Mouse (Mus musculus): ENCODE results near the gene Tbc1d17.

Gene Tbc1d17

DNA sequence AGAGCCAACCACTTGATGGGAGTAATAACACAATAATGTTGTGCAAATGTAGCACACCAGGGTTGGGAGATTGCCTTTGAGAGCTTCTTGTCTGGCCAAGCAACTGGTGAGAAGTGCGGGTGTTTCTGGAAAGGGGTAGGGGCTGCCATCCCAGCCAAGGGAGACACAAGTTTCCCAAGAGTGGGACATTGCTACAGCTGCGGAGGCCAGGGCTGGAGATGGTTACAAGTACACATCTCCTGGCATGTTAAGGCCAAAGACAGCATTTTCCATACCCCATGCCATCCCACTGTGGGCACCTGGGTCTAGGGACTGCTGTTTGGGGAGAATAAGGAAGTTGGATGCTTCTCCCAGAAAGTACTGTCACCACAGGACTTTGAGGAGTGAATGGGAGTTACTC lies 4.2 kb upstream of the Tbc1d17 start:
- DNase-seq (ENCODE audit: low read depth, low spot score) = no peak

DNA sequence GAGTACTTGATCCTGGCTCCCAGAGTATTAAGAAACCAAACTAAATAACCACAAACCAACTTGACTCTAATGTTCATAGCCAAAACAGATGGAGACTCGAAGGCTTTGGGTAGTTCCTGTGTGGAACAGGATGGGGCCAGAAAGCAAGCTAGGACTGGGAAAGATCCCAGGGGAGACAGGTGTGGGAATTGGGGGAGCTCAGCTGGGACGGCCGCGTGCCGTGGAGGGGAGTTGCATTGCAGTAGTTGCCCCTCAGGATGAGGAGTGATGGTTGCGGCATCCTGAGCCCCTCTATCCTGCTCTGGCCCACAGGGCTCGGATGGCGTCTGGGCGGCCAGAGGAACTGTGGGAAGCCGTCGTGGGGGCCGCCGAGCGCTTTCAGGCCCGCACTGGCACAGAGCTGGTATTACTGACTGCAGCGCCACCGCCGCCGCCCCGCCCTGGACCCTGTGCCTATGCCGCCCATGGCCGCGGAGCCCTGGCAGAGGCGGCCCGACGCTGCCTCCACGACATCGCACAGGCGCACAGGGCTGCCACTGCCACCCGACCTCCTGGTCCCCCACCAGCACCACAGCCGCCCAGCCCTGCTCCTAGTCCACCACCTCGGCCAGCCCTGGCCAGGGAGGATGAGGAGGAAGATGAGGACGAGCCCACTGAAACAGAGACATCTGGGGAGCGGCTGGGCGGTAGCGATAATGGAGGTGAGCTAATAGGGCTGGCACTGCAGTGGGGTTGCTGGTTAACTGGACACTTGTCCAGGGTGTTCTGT lies 3.6 kb upstream of the Tbc1d17 start:
- no peak for DNase-seq (ENCODE audit: low read depth, low spot score)

- no peak for DNase-seq (ENCODE audit: low read depth, low spot score)
Measured at GRCm38 (mm10) chr7:44851625-44852234, 2.9 kb upstream of the Tbc1d17 start.

GRCm38 (mm10) chr7:44850789-44851624 lies 2.1 kb upstream of the Tbc1d17 start:
- no peak for DNase-seq (ENCODE audit: low read depth, low spot score)

- no peak for DNase-seq (ENCODE audit: low read depth, low spot score)
Measured at GRCm38 (mm10) chr7:44850146-44850545, 1.3 kb upstream of the Tbc1d17 start.

DNA sequence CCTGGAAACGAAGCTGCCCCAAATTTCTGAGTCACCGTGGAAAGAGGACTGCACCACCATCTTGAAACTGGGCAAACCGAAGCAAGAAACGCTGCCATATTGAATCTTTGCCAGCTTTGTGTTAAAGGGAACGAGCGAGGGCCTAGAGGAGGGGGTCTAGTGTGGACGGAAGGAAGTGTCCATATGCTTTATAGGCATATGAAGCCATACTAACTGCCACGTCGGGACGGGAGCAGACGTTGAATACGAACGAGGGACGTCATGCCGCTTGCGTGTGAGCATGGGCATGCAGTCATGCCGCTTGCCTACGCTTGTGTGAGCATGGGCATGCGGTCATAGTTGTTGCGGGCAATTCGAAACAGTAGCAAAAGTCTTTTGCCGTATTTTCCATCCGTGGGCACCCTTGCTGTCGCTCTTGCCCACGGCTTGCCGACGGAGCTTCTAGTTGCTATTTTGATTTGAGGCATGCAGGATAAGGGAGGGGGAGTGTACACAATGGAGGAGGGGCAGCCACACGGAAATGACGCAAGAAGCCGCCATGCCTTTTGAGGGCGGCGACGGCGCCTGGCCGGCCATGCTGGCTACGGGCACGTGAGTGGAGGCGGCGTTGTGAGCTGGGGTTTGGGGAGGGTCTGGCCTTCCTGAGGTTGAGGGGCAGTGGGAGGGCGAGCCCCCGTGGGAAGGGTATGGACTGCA lies 685 bp upstream of the Tbc1d17 start:
- no peak for DNase-seq (ENCODE audit: low read depth, low spot score)

DNA sequence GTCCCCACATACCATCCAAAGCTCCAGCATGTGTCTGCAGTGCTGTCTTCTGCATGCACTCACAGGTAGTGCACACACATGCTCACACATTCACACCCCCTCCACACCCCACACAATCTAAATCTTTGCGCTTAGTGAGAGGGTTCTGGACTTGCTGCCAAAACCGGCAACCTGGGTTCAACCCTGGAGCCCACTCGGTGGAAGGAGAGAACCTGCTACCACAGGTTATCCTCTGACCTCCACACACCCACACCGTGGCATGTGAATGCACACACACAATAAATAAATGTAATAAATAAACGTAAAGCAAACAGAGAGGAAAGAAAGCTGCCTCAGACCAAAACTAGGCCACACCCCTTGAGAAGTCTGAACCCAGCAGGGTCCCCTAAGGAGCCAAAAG lies 1.1 kb downstream of the Tbc1d17 start:
- DNase-seq (ENCODE audit: low read depth, low spot score) = no peak

GRCm38 (mm10) chr7:44846804-44847203 lies 2.1 kb downstream of the Tbc1d17 start:
- DNase-seq (ENCODE audit: low read depth, low spot score) = no peak

DNA sequence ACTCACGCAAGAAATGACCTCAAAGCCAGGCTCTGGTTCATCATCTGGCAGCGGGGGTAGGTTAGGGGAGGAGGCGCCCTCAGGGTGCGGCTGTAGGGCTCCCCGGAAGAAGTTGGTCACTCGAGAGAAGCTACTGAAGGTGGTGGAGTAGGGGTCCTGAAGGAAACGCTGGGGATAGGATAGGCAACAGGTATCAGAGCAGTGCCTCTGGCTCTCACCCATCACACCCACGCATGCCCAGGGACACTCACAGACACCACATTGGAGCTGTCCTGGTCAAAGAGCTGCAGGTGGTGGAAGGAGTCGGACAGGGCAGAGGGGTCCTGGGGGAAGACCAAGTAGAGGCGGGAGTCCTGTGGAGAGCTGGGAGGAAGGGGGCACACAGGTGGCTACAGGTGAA lies 3.9 kb downstream of the Tbc1d17 start:
- DNase-seq (ENCODE audit: low read depth, low spot score) = no peak

- DNase-seq (ENCODE audit: low read depth, low spot score) = no peak
Measured at GRCm38 (mm10) chr7:44841825-44842463, 6.9 kb downstream of the Tbc1d17 start.

DNA sequence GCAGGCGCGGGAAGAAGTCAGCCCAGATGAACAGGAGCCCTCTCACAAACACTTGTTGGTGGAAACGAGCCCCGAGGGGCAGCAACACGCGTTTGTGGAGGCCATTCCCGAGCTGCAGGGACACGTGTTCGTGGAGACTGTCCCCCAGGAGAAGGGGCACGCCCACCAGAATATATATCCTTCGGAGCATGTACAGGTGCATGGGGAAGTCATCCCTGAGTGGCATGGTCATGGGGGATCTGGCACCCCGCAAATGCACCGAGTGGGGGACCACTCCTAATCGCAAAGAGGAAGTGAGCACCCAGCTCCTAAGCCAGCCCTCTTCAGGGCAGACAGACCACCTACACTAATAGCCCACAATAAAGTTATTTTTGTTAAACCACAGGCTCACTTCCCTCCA lies 8.5 kb downstream of the Tbc1d17 start:
- DNase-seq (ENCODE audit: low read depth, low spot score) = no peak

DNA sequence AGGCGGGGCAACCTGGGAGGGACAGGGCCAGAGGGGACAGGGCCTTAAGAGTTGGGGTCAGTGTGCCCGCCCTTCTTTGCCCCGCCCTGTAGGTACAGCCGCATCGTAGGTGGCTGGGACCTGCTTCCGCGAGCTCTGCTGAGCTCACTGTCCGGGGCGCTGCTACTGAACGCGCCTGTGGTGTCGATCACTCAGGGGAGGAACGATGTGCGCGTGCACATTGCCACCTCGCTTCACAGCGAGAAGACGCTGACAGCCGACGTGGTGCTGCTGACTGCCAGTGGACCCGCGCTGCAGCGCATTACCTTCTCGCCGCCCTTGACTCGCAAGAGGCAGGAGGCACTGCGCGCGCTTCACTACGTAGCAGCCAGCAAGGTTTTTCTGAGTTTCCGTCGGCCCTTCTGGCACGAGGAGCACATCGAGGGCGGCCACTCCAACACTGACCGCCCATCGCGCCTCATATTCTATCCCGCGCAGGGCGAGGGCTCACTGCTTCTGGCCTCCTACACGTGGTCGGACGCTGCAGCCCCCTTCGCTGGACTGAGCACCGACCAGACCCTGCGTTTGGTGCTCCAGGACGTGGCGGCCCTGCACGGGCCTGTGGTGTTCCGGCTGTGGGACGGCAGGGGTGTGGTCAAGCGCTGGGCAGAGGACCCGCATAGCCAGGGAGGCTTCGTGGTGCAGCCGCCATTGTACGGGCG lies 9.2 kb downstream of the Tbc1d17 start:
- no peak for DNase-seq (ENCODE audit: low read depth, low spot score)

- no peak for DNase-seq (ENCODE audit: low read depth, low spot score)
Measured at GRCm38 (mm10) chr7:44839171-44839490, 9.7 kb downstream of the Tbc1d17 start.

- no peak for DNase-seq (ENCODE audit: low read depth, low spot score)
Measured at GRCm38 (mm10) chr7:44838073-44838472, 10.8 kb downstream of the Tbc1d17 start.

- DNase-seq (ENCODE audit: low read depth, low spot score) = no peak
Measured at GRCm38 (mm10) chr7:44836423-44837053, 12.3 kb downstream of the Tbc1d17 start.

DNA sequence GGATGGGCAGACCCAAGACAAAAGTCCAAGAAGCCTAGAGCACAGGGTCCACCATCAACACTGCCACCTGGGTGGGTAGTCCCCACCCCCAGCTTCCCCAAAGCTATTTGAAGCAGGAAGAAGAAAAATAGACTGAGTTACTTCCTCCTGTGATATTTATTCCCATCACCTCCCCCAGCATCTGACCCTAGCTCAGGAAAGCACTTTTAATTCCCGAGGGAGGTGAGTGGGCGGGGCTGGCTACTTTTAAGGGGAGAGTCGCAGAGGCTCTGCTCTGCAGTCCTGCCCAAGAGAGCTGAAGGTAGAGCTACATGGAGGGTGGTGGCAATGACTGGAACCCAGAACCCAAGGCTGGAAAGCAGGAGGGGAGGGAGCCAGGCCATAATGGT lies 12.9 kb downstream of the Tbc1d17 start:
- no peak for DNase-seq (ENCODE audit: low read depth, low spot score)

GRCm38 (mm10) chr7:44835373-44836015 lies 13.4 kb downstream of the Tbc1d17 start:
- no peak for DNase-seq (ENCODE audit: low read depth, low spot score)

DNA sequence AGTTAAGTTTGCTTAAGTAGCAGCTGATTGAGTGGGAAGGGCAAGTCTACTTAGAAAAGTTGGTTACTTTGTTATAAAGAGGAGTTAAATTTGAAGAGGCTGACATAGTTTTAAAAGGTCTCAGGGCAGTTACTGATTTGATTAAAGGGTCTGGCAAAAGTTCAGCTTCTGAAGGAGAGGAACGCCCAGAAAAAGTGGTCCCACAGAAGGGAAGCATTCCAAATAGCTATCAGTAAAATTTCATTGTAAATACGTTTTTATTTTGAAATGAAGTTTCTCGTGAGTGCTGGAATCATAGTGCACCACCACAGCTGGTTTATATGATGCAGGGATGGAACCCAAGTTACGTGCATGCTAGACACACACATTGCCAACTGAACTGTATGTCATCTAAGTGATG lies 16.1 kb downstream of the Tbc1d17 start:
- DNase-seq (ENCODE audit: low read depth, low spot score) = no peak

- no peak for DNase-seq (ENCODE audit: low read depth, low spot score)
Measured at GRCm38 (mm10) chr7:44828706-44829105, 20.2 kb downstream of the Tbc1d17 start.

- no peak for DNase-seq (ENCODE audit: low read depth, low spot score)
Measured at GRCm38 (mm10) chr7:44826771-44827170, 22.1 kb downstream of the Tbc1d17 start.

Measured in WW6 (cell line).